Mouse (Mus musculus) urinary bladder, postnatal 10 days (tissue): ENCODE results near the gene Kdm2a.
"Not testable (repeated sequence)": the region's sequence is repeated elsewhere in the genome, so short reads cannot be mapped to it uniquely, and the experiment has no call there.

Experiments used
- DNase-seq: peaks from one replicate; pipeline ENCODE4 v3.0.0; 2022; ENCODE audit warnings: low spot score

The Kdm2a gene

GRCm38 (mm10) chr19:4414631-4415030, 16.5 kb upstream of the Kdm2a start:
- DNase-seq = no peak

GRCm38 (mm10) chr19:4409062-4409461, 11.0 kb upstream of the Kdm2a start:
- no peak for DNase-seq

- DNase-seq = no peak
Measured at GRCm38 (mm10) chr19:4404840-4405239, 6.8 kb upstream of the Kdm2a start.

- no peak for DNase-seq
Measured at GRCm38 (mm10) chr19:4398959-4399358, 874 bp upstream of the Kdm2a start.

- DNase-seq = no peak
Measured at GRCm38 (mm10) chr19:4398630-4398948, 504 bp upstream of the Kdm2a start.

- peak; percentile 90 for DNase-seq
Measured at GRCm38 (mm10) chr19:4396998-4397797, 887 bp downstream of the Kdm2a start.

- no peak for DNase-seq
Measured at GRCm38 (mm10) chr19:4396081-4396997, 1.7 kb downstream of the Kdm2a start.

GRCm38 (mm10) chr19:4387276-4387675, 10.8 kb downstream of the Kdm2a start:
- DNase-seq = no peak

- no peak for DNase-seq
Measured at GRCm38 (mm10) chr19:4385026-4385425, 13.1 kb downstream of the Kdm2a start.

GRCm38 (mm10) chr19:4384322-4384721, 13.8 kb downstream of the Kdm2a start:
- no peak for DNase-seq

- no peak for DNase-seq
Measured at GRCm38 (mm10) chr19:4383306-4383705, 14.8 kb downstream of the Kdm2a start.

- DNase-seq = not testable (repeated sequence)
Measured at GRCm38 (mm10) chr19:4382303-4382702, 15.8 kb downstream of the Kdm2a start.

GRCm38 (mm10) chr19:4370656-4371055, 27.4 kb downstream of the Kdm2a start:
- no peak for DNase-seq

- DNase-seq = no peak
Measured at GRCm38 (mm10) chr19:4370254-4370653, 27.8 kb downstream of the Kdm2a start.

- no peak for DNase-seq
Measured at GRCm38 (mm10) chr19:4349455-4349854, 48.6 kb downstream of the Kdm2a start.

- no peak for DNase-seq
Measured at GRCm38 (mm10) chr19:4346479-4346878, 51.6 kb downstream of the Kdm2a start.

- no peak for DNase-seq
Measured at GRCm38 (mm10) chr19:4338162-4338561, 59.9 kb downstream of the Kdm2a start.

GRCm38 (mm10) chr19:4333791-4334190, 64.3 kb downstream of the Kdm2a start:
- peak; percentile 54 for DNase-seq

- DNase-seq = no peak
Measured at GRCm38 (mm10) chr19:4333100-4333775, 64.8 kb downstream of the Kdm2a start.

- no peak for DNase-seq
Measured at GRCm38 (mm10) chr19:4332653-4333052, 65.4 kb downstream of the Kdm2a start.

- no peak for DNase-seq
Measured at GRCm38 (mm10) chr19:4331273-4331672, 66.8 kb downstream of the Kdm2a start.

GRCm38 (mm10) chr19:4330603-4331002, 67.5 kb downstream of the Kdm2a start:
- no peak for DNase-seq
